Mouse (Mus musculus): ENCODE measurements around the gene Ctcfl. TPM values are rescaled to one million over a fixed set of nuclear protein-coding genes. Genes with fewer than 3 reads are reported as not detected.
"Not testable (repeated sequence)": the region's sequence is repeated elsewhere in the genome, so short reads cannot be mapped to it uniquely, and the experiment has no call there.

Gene Ctcfl
- polyA plus RNA-seq, 1 experiment, result not detected

- Histone ChIP-seq H3K4me3 (ENCODE audit: low read depth, low read length) (no peak overlapping the region), H3K9me3 (replicated peaks; ENCODE audit: control insufficient read depth, insufficient read depth, low read length, poor library complexity, severe bottlenecking) (0 out of 2 replicates have a peak, but pooled peaks cover 2% of the 10 kb centered on the region), H3K36me3 (ENCODE audit: control insufficient read depth, insufficient read depth, low read length, poor library complexity, severe bottlenecking) (no peaks in the 10 kb centered on the region), H3K27me3 (ENCODE audit: control insufficient read depth, insufficient read depth, low read length, poor library complexity, severe bottlenecking) (no peaks in the 10 kb centered on the region), H3K9ac (ENCODE audit: low read depth, poor library complexity, severe bottlenecking) (no peak overlapping the region), H3K4me1 (ENCODE audit: control insufficient read depth, insufficient read depth, low read length) (no peaks in the 10 kb centered on the region), H3K27ac (ENCODE audit: insufficient read depth, low read length) (no peak overlapping the region)
- TF ChIP-seq EP300 (IDR thresholded peaks at IDR 0.05; ENCODE audit: insufficient read depth, low read depth, low read length), result no peak
- no peak for TF ChIP-seq POLR2A (IDR thresholded peaks at IDR 0.05; ENCODE audit: insufficient read depth, low read length)
- no peak for TF ChIP-seq CTCF (IDR thresholded peaks at IDR 0.05; ENCODE audit: low read depth, low read length)
Measured at GRCm38 (mm10) chr2:173132794-173133300, 13.5 kb upstream of the Ctcfl start.

- H3K27ac ChIP-seq (ENCODE audit: insufficient read depth, low read length), result no peak overlapping the region
- no peaks in the 10 kb centered on the region for H3K27me3 ChIP-seq (ENCODE audit: control insufficient read depth, insufficient read depth, low read length, poor library complexity, severe bottlenecking)
- no peaks in the 10 kb centered on the region for H3K36me3 ChIP-seq (ENCODE audit: control insufficient read depth, insufficient read depth, low read length, poor library complexity, severe bottlenecking)
- no peak overlapping the region for H3K4me3 ChIP-seq (ENCODE audit: low read depth, low read length)
- no peaks in the 10 kb centered on the region for H3K4me1 ChIP-seq (ENCODE audit: control insufficient read depth, insufficient read depth, low read length)
- no peak for TF ChIP-seq EP300 (IDR thresholded peaks at IDR 0.05; ENCODE audit: insufficient read depth, low read depth, low read length)
- no peak for TF ChIP-seq CTCF (IDR thresholded peaks at IDR 0.05; ENCODE audit: low read depth, low read length)
- no peak for TF ChIP-seq POLR2A (IDR thresholded peaks at IDR 0.05; ENCODE audit: insufficient read depth, low read length)
- no peak overlapping the region for H3K9ac ChIP-seq (ENCODE audit: low read depth, poor library complexity, severe bottlenecking)
- 0 out of 2 replicates have a peak, but pooled peaks cover 2% of the 10 kb centered on the region for H3K9me3 ChIP-seq (replicated peaks; ENCODE audit: control insufficient read depth, insufficient read depth, low read length, poor library complexity, severe bottlenecking)
Measured at GRCm38 (mm10) chr2:173132262-173132661, 12.9 kb upstream of the Ctcfl start.

DNA sequence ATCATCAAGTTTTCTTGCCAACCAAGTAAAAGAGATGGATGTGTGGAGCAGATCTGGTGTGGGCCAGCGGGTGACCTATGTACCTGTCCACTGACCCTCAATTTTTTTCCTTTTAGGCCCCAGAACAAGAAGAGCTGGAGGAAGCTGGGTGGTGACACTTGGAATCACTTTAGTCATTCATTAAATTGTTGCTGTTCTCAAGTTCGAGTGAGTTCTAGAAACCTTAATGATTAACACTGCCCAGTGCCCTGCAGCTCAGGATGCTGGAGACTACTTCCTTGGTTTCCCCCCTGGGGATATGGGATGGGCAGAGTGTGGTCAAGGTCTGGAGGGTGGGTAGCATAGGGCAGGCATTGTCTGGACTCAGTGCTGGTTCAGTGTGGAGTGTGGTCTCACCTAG, 9.8 kb upstream of the Ctcfl start:
- Histone ChIP-seq H3K27ac (ENCODE audit: insufficient read depth, low read length) (no peak overlapping the region), H3K4me3 (ENCODE audit: low read depth, low read length) (no peak overlapping the region), H3K27me3 (ENCODE audit: control insufficient read depth, insufficient read depth, low read length, poor library complexity, severe bottlenecking) (no peaks in the 10 kb centered on the region), H3K36me3 (ENCODE audit: control insufficient read depth, insufficient read depth, low read length, poor library complexity, severe bottlenecking) (no peaks in the 10 kb centered on the region), H3K9ac (ENCODE audit: low read depth, poor library complexity, severe bottlenecking) (no peak overlapping the region), H3K9me3 (replicated peaks; ENCODE audit: control insufficient read depth, insufficient read depth, low read length, poor library complexity, severe bottlenecking) (0 out of 2 replicates have a peak, but pooled peaks cover 2% of the 10 kb centered on the region), H3K4me1 (ENCODE audit: control insufficient read depth, insufficient read depth, low read length) (no peaks in the 10 kb centered on the region)
- TF ChIP-seq CTCF (IDR thresholded peaks at IDR 0.05; ENCODE audit: low read depth, low read length) (no peak), EP300 (IDR thresholded peaks at IDR 0.05; ENCODE audit: insufficient read depth, low read depth, low read length) (no peak), POLR2A (IDR thresholded peaks at IDR 0.05; ENCODE audit: insufficient read depth, low read length) (no peak)

GRCm38 (mm10) chr2:173126386-173126785, 7.1 kb upstream of the Ctcfl start:
- H3K27ac ChIP-seq (ENCODE audit: insufficient read depth, low read length), result no peak overlapping the region
- TF ChIP-seq EP300 (IDR thresholded peaks at IDR 0.05; ENCODE audit: insufficient read depth, low read depth, low read length) (no peak), CTCF (IDR thresholded peaks at IDR 0.05; ENCODE audit: low read depth, low read length) (no peak), POLR2A (IDR thresholded peaks at IDR 0.05; ENCODE audit: insufficient read depth, low read length) (no peak)
- no peaks in the 10 kb centered on the region for H3K36me3 ChIP-seq (ENCODE audit: control insufficient read depth, insufficient read depth, low read length, poor library complexity, severe bottlenecking)
- H3K27me3 ChIP-seq (ENCODE audit: control insufficient read depth, insufficient read depth, low read length, poor library complexity, severe bottlenecking), result no peaks in the 10 kb centered on the region
- no peaks in the 10 kb centered on the region for H3K9me3 ChIP-seq (replicated peaks; ENCODE audit: control insufficient read depth, insufficient read depth, low read length, poor library complexity, severe bottlenecking)
- H3K4me1 ChIP-seq (ENCODE audit: control insufficient read depth, insufficient read depth, low read length), result no peaks in the 10 kb centered on the region
- no peak overlapping the region for H3K4me3 ChIP-seq (ENCODE audit: low read depth, low read length)
- H3K9ac ChIP-seq (ENCODE audit: low read depth, poor library complexity, severe bottlenecking), result no peak overlapping the region

- H3K9ac ChIP-seq (ENCODE audit: low read depth, poor library complexity, severe bottlenecking), result no peak overlapping the region
- no peak overlapping the region for H3K27ac ChIP-seq (ENCODE audit: insufficient read depth, low read length)
- no peaks in the 10 kb centered on the region for H3K36me3 ChIP-seq (ENCODE audit: control insufficient read depth, insufficient read depth, low read length, poor library complexity, severe bottlenecking)
- H3K4me1 ChIP-seq (ENCODE audit: control insufficient read depth, insufficient read depth, low read length), result no peaks in the 10 kb centered on the region
- H3K27me3 ChIP-seq (ENCODE audit: control insufficient read depth, insufficient read depth, low read length, poor library complexity, severe bottlenecking), result no peaks in the 10 kb centered on the region
- no peak for TF ChIP-seq CTCF (IDR thresholded peaks at IDR 0.05; ENCODE audit: low read depth, low read length)
- TF ChIP-seq POLR2A (IDR thresholded peaks at IDR 0.05; ENCODE audit: insufficient read depth, low read length), result no peak
- no peak for TF ChIP-seq EP300 (IDR thresholded peaks at IDR 0.05; ENCODE audit: insufficient read depth, low read depth, low read length)
- no peaks in the 10 kb centered on the region for H3K9me3 ChIP-seq (replicated peaks; ENCODE audit: control insufficient read depth, insufficient read depth, low read length, poor library complexity, severe bottlenecking)
- no peak overlapping the region for H3K4me3 ChIP-seq (ENCODE audit: low read depth, low read length)
Measured at GRCm38 (mm10) chr2:173124022-173124735, 4.9 kb upstream of the Ctcfl start.

GRCm38 (mm10) chr2:173120117-173120516, 792 bp upstream of the Ctcfl start:
- not testable (repeated sequence) for H3K9ac ChIP-seq (ENCODE audit: low read depth, poor library complexity, severe bottlenecking); H3K4me3 ChIP-seq (ENCODE audit: low read depth, low read length); H3K36me3 ChIP-seq (ENCODE audit: control insufficient read depth, insufficient read depth, low read length, poor library complexity, severe bottlenecking); H3K4me1 ChIP-seq (ENCODE audit: control insufficient read depth, insufficient read depth, low read length); H3K27me3 ChIP-seq (ENCODE audit: control insufficient read depth, insufficient read depth, low read length, poor library complexity, severe bottlenecking); H3K27ac ChIP-seq (ENCODE audit: insufficient read depth, low read length); H3K9me3 ChIP-seq (replicated peaks; ENCODE audit: control insufficient read depth, insufficient read depth, low read length, poor library complexity, severe bottlenecking)

All from ES-Bruce4 (cell line).